Mouse (Mus musculus) C2C12 (cell line): Measurements from ENCODE around the gene Rusc2. TPM values are rescaled to one million over a fixed set of nuclear protein-coding genes. Genes with fewer than 3 reads are reported as not detected.

ENCODE experiments used
- H3K27me3 ChIP-seq: one replicate; pipeline ENCODE4 v1.6.1; 2011; ENCODE audit not compliant: control insufficient read depth, insufficient read depth, insufficient read length
- H3K36me3 ChIP-seq: one replicate; pipeline ENCODE4 v1.6.1; 2011; ENCODE audit not compliant: control insufficient read depth, insufficient read depth
- H3K4me3 ChIP-seq: one replicate; pipeline ENCODE4 v1.5.1; 2011; ENCODE audit warnings: mild to moderate bottlenecking, control low read depth; ENCODE audit not compliant: poor library complexity, insufficient read depth, severe bottlenecking
- H3K79me2 ChIP-seq: one replicate; pipeline ENCODE4 v1.6.1; 2011; ENCODE audit not compliant: control insufficient read depth, insufficient read depth
- H3K79me3 ChIP-seq: one replicate; pipeline ENCODE4 v1.6.1; 2011; ENCODE audit warnings: low read depth, control low read depth
- H3ac ChIP-seq: one replicate; pipeline ENCODE3; 2011; ENCODE audit warnings: low read depth; ENCODE audit not compliant: control insufficient read depth, insufficient read length
- CEBPB ChIP-seq: IDR thresholded peaks from one replicate; pipeline ENCODE4 v1.6.1; 2011; ENCODE audit warnings: low read depth, mild to moderate bottlenecking, control low read depth, moderate library complexity
- CTCF ChIP-seq: IDR thresholded peaks from one replicate; pipeline ENCODE4 v1.5.1; 2011; ENCODE audit not compliant: control insufficient read depth, insufficient read depth, insufficient read length
- FOSL1 ChIP-seq: IDR thresholded peaks from one replicate; pipeline ENCODE4 v1.8.0; 2011; ENCODE audit warnings: mild to moderate bottlenecking, low read length; ENCODE audit not compliant: poor library complexity, insufficient read depth, severe bottlenecking
- MAX ChIP-seq: IDR thresholded peaks from one replicate; pipeline ENCODE4 v1.6.1; 2011; ENCODE audit warnings: mild to moderate bottlenecking, control low read depth
- MYOD1 ChIP-seq: IDR thresholded peaks from one replicate; pipeline ENCODE4 v1.6.1; 2011; ENCODE audit warnings: low read depth; ENCODE audit not compliant: control insufficient read depth, insufficient read length
- MYOG ChIP-seq: IDR thresholded peaks from one replicate; pipeline ENCODE4 v1.6.1; 2011; ENCODE audit not compliant: control insufficient read depth, insufficient read length; ENCODE audit errors: extremely low read depth
- USF1 ChIP-seq: IDR thresholded peaks from one replicate; pipeline ENCODE4 v1.6.1; 2011; ENCODE audit warnings: low read depth, mild to moderate bottlenecking, control low read depth, moderate library complexity
- polyA plus RNA-seq: library from polyadenylated mRNA; unstranded; fragments of >200 nt; fragmentation: generic; extraction: Trizol; gene quantifications from one replicate; pipeline ENCODE4 v1.2.1, GENCODE M21; 2012; ENCODE audit warnings: missing spikeins

Gene Rusc2
- polyA plus RNA-seq, 1 experiment: 18.8 TPM

DNA sequence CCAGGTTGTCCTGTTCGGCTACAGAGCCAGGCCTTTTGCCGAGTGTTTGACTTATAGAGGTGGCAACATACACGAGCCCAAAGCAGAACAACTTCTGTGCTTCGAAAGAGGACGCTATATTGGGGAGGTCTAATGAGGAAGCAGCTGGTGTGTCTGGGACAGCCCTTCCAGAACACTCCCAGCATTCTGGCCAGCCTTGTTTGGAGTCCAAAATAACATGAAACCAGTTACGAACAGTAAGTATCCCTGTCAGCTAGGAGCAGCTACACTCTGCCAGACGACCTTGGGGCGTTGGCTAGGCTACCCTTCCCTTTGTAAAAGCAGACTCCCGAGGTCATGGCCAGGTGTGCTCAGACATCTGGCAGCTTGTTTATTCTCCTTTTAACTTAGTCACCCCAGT, 20.4 kb downstream of the Rusc2 start:
- no peaks in the 10 kb centered on the region for H3K27me3 ChIP-seq
- H3K79me3 ChIP-seq: peaks cover 12% of the 10 kb centered on the region
- peaks cover 35% of the 10 kb centered on the region for H3K79me2 ChIP-seq
- H3ac ChIP-seq: no peak overlapping the region
- H3K4me3 ChIP-seq: no peak overlapping the region
- no peak for TF ChIP-seq MAX
- H3K36me3 ChIP-seq: peaks cover 7% of the 10 kb centered on the region

- no peaks in the 10 kb centered on the region for H3K27me3 ChIP-seq
- H3K36me3 ChIP-seq: peaks cover 14% of the 10 kb centered on the region
- H3K4me3 ChIP-seq: no peak overlapping the region
- peaks cover 6% of the 10 kb centered on the region for H3K79me3 ChIP-seq
- H3K79me2 ChIP-seq: peaks cover 20% of the 10 kb centered on the region
- H3ac ChIP-seq: no peak overlapping the region
- TF ChIP-seq MYOG: no peak
- no peak for TF ChIP-seq MAX
- TF ChIP-seq MYOD1: no peak
- TF ChIP-seq USF1: no peak
- no peak for TF ChIP-seq CEBPB
- TF ChIP-seq FOSL1: no peak
- TF ChIP-seq CTCF: no peak
These were observed 22.9 kb downstream of the Rusc2 start for GRCm38 (mm10) chr4:43404697-43405096.

DNA sequence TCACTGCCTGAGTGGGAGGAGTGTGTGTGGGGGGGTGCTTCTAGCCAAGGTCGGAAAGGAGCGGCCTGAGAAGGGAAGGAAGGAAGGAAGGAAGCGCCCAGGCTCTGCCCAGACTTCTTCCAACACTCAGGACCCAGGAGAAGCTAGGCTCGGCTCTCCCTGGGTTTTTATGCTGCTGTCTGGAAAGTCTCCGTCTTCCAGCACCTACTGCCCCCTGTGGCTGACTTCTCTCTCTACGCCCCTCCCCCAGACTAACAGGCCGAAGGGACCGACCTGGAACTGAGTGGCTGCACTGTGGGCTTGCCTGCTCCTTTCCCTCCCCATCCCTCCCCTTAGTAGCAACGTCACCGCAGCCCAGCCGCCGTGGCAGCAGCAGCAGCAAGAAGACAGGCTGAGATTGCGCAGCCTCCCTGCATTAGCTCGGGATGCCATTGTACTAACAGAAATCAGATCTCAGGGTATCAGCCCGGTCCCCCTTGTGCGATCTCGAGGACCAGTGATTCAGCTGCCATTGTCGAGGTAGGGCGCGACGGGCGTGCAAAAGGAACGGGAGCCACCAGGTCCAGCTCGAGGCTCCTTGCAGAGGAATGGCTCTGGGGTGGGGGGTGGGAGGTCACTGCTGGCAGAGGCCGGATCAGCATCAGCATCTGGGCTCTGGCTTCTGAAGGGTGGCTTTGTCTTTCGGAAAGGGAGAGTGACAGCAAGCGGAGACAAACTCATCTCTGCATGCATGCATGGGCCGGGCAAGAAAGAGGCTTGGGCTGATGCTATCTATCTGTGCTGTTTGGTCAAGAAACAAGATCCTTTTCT, 24.6 kb downstream of the Rusc2 start:
- Histone ChIP-seq H3K4me3 (no peak overlapping the region), H3K27me3 (no peaks in the 10 kb centered on the region), H3K79me2 (peaks cover 17% of the 10 kb centered on the region), H3K36me3 (peaks cover 14% of the 10 kb centered on the region), H3K79me3 (peaks cover 6% of the 10 kb centered on the region), H3ac (no peak overlapping the region)
- no peak for TF ChIP-seq MYOG
- TF ChIP-seq CTCF: no peak
- TF ChIP-seq USF1: no peak
- TF ChIP-seq FOSL1: no peak
- no peak for TF ChIP-seq MAX
- no peak for TF ChIP-seq CEBPB
- no peak for TF ChIP-seq MYOD1

DNA sequence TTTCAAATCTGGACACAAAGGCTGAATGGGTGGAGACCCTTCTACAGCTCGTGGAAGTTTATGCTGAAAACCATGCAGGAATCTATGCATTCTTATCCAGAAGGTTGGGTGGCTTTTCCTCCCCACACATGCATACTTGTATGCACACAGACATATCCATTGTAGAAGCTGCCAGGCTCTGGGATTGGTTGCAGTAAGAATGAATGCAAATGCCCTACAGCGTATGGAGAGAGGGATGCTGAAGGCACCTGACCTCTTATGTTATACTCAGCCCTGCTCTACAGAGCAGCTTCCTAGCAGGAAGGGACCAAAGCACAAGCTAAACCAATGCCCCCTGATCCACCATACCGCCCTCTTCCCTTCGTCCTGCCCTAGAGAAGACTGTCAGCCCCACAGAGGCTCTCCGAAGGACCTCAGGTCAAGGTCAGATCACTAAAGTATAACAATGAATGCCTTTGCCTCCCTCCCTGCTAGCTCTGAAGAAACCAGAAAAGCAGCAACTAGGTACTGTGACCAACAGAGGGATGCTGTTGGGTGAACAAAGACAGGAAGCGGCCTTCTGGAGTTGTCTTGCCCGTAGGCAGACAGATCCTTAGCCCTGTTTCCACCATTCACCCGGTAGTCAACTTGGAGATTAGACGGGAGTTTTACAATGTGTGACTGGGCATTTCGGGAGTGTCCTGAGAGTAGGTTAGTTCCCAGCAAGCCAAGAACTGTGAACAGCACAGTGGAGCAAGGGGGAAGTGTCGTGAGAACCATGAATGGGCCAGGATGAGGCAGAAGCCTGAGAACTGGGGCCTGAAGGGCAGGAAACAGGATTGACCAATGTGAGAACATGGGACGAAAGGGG, 25.5 kb downstream of the Rusc2 start:
- H3K27me3 ChIP-seq: no peaks in the 10 kb centered on the region
- no peak for TF ChIP-seq MAX
- no peak for TF ChIP-seq MYOG
- no peak for TF ChIP-seq FOSL1
- TF ChIP-seq CTCF: no peak
- TF ChIP-seq USF1: no peak
- no peak for TF ChIP-seq CEBPB
- no peak for TF ChIP-seq MYOD1
- no peak overlapping the region for H3K4me3 ChIP-seq
- peaks cover 14% of the 10 kb centered on the region for H3K36me3 ChIP-seq
- peaks cover 6% of the 10 kb centered on the region for H3K79me3 ChIP-seq
- H3ac ChIP-seq: no peak overlapping the region
- H3K79me2 ChIP-seq: peaks cover 17% of the 10 kb centered on the region

- Histone ChIP-seq H3K4me3 (no peak overlapping the region), H3K79me2 (peaks cover 7% of the 10 kb centered on the region), H3K27me3 (no peaks in the 10 kb centered on the region), H3K79me3 (no peaks in the 10 kb centered on the region), H3ac (no peak overlapping the region), H3K36me3 (peaks cover 8% of the 10 kb centered on the region)
- TF ChIP-seq MYOD1 (no peak), USF1 (no peak)
These were observed 33.0 kb downstream of the Rusc2 start for GRCm38 (mm10) chr4:43414761-43415160.
